Mouse (Mus musculus) cortical plate, adult 2 months (tissue): ENCODE data around the gene Hcn1. TPM values are rescaled to one million over a fixed set of nuclear protein-coding genes. Genes with fewer than 3 reads are reported as not detected.

Experiments used
- H3K27ac ChIP-seq: fragments of 200-500 bp; 2 replicates; pipeline ENCODE4 v1.5.1; 2012; ENCODE audit warnings: low read length, control low read depth, inconsistent platforms; ENCODE audit not compliant: insufficient read depth
- H3K4me1 ChIP-seq: fragments of 200-500 bp; 2 replicates; pipeline ENCODE4 v1.6.1; 2011; ENCODE audit warnings: low read length; ENCODE audit not compliant: control insufficient read depth, insufficient read depth
- H3K4me3 ChIP-seq: fragments of 200-500 bp; 2 replicates; pipeline ENCODE4 v1.5.1; 2011; ENCODE audit warnings: mild to moderate bottlenecking, low read length, control low read depth; ENCODE audit not compliant: insufficient read depth
- CTCF ChIP-seq: fragments of 200-500 bp; IDR thresholded peaks from 2 replicates; pipeline ENCODE4 v1.5.1; 2011; ENCODE audit warnings: mild to moderate bottlenecking, control low read depth, low read length; ENCODE audit not compliant: insufficient read depth; ENCODE audit errors: extremely low read depth
- POLR2A ChIP-seq: fragments of 200-500 bp; IDR thresholded peaks from 2 replicates; pipeline ENCODE4 v1.6.1; 2011; ENCODE audit warnings: mild to moderate bottlenecking, low read length, control low read depth; ENCODE audit not compliant: insufficient read depth; ENCODE audit errors: extremely low read depth
- polyA plus RNA-seq: library from polyadenylated mRNA; depleted of rRNA; stranded (reverse); fragments of >200 nt; gene quantifications from 2 replicates; pipeline ENCODE4 v1.2.3, GENCODE M21; 2012

Gene Hcn1
- polyA plus RNA-seq, 1 experiment = 11.9 TPM

GRCm38 (mm10) chr13:117847290-117847689 is 245.2 kb downstream of the Hcn1 start:
- no peak overlapping the region for H3K4me3 ChIP-seq
- TF ChIP-seq CTCF (no peak), POLR2A (no peak)
- no peaks in the 10 kb centered on the region for H3K4me1 ChIP-seq
- H3K27ac ChIP-seq = no peak overlapping the region

- Histone ChIP-seq H3K4me3 (no peak overlapping the region), H3K4me1 (peaks cover 2% of the 10 kb centered on the region; the same call in 1 of the 2 replicates), H3K27ac (no peak overlapping the region)
- TF ChIP-seq POLR2A (no peak), CTCF (no peak)
Measured at GRCm38 (mm10) chr13:117848757-117849156, 246.6 kb downstream of the Hcn1 start.

GRCm38 (mm10) chr13:117851954-117852710 is 250.0 kb downstream of the Hcn1 start:
- no peak overlapping the region for H3K4me3 ChIP-seq
- no peak overlapping the region for H3K27ac ChIP-seq
- peaks cover 2% of the 10 kb centered on the region; the same call in 1 of the 2 replicates for H3K4me1 ChIP-seq
- TF ChIP-seq CTCF = no peak
- TF ChIP-seq POLR2A = no peak

DNA sequence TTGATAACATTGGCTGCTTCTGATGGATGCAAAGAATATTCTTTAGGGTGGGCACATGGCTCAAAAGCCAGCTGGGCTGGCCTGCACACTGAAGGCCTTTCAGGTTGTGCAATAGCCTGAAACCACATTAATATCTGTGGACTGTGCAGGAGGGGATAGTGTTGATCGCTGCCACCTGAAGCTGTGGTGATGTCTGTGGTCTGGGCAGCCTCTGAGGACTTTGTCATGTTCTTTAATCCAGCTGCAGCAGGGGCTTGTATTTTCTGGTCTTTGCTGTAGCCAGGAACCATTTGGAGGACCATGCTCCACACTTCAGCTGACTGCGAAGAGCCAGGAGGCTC is 250.6 kb downstream of the Hcn1 start:
- H3K4me3 ChIP-seq = no peak overlapping the region
- TF ChIP-seq CTCF = no peak
- TF ChIP-seq POLR2A = no peak
- no peak overlapping the region for H3K27ac ChIP-seq
- H3K4me1 ChIP-seq = peaks cover 2% of the 10 kb centered on the region; the same call in 1 of the 2 replicates

DNA sequence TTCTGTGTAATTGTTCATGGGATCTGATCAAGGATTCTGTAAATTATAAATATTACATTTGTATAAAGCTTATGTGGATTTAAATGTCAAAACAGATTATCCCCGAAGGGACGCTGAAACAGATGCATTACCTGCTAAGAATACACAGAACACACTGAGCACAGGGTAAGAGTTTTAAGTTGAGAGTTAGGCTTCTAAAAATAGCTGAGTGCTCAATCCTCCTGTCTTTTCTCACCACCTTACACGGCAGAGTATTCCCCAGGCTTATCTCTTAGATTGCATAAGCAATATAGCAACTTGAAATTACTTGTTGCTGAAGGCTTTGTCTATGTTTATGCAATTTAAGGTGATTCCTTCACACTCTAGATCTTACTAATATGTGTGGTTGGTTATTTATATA is 256.3 kb downstream of the Hcn1 start:
- Histone ChIP-seq H3K27ac (no peak overlapping the region), H3K4me3 (no peak overlapping the region), H3K4me1 (no peaks in the 10 kb centered on the region)
- TF ChIP-seq CTCF = no peak
- no peak for TF ChIP-seq POLR2A

- H3K27ac ChIP-seq = no peak overlapping the region
- TF ChIP-seq POLR2A (no peak), CTCF (no peak)
- H3K4me3 ChIP-seq = no peak overlapping the region
- no peaks in the 10 kb centered on the region; the same call in 1 of the 2 replicates for H3K4me1 ChIP-seq
Measured at GRCm38 (mm10) chr13:117877787-117878186, 275.7 kb downstream of the Hcn1 start.

DNA sequence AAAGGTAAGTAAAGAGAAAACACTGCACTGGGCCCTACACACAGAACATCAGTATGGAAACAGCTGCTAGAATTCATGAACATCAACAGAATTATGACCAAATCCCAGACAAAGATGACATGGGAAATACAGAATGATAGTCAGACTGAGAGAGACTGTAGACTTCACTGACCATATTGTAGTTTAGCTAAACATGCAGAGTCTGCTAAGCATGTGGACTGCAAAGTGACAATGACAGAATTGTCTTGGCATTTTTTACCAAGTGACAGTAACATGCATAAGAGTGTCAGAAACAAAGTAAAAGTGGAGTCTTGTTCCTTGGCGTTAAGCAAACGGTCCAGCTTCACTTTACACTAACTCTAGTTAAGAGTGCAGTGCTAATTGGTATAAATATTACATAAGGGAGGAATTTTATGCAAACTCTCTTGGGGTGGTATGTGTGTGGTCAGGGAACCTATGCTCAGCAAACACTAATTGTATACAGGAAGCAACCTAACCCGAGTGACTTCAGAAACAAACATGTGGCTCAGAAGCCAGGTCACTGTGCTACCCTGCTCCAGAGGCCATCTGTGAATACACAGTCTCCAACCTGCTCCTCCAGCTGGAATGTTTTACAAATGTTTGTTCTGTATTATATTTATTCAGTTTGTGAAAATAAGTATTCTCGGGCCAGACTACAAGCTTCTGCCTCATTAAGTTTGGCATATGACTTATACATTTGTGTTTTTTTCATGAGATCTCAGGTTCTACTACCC is 278.5 kb downstream of the Hcn1 start:
- no peak overlapping the region for H3K27ac ChIP-seq
- H3K4me1 ChIP-seq = no peaks in the 10 kb centered on the region; the same call in 1 of the 2 replicates
- H3K4me3 ChIP-seq = no peak overlapping the region
- no peak for TF ChIP-seq POLR2A
- no peak for TF ChIP-seq CTCF

- TF ChIP-seq POLR2A (no peak), CTCF (no peak)
Measured at GRCm38 (mm10) chr13:117892076-117892475, 290.0 kb downstream of the Hcn1 start.

GRCm38 (mm10) chr13:117898052-117898451 is 295.9 kb downstream of the Hcn1 start:
- Histone ChIP-seq H3K4me3 (no peak overlapping the region), H3K4me1 (no peaks in the 10 kb centered on the region), H3K27ac (no peak overlapping the region)
- TF ChIP-seq CTCF (no peak), POLR2A (no peak)

More at GRCm38 (mm10) chr13:117892076-117892475, 290.0 kb downstream of the Hcn1 start:
- Histone ChIP-seq H3K4me3 (no peak overlapping the region), H3K4me1 (no peaks in the 10 kb centered on the region), H3K27ac (no peak overlapping the region)
